Mouse (Mus musculus) bone marrow macrophage, adult 2 months (primary cell): Measurements from ENCODE around the gene Snx9.

Experiments
- CTCF ChIP-seq: IDR thresholded peaks from 2 replicates; pipeline ENCODE4 v1.5.1; 2012; ENCODE audit warnings: low read depth, mild to moderate bottlenecking, low read length, moderate library complexity
- POLR2A ChIP-seq: IDR thresholded peaks from 2 replicates; pipeline ENCODE4 v1.6.1; 2012; ENCODE audit warnings: mild to moderate bottlenecking, low read depth, low read length, borderline replicate concordance

DNA sequence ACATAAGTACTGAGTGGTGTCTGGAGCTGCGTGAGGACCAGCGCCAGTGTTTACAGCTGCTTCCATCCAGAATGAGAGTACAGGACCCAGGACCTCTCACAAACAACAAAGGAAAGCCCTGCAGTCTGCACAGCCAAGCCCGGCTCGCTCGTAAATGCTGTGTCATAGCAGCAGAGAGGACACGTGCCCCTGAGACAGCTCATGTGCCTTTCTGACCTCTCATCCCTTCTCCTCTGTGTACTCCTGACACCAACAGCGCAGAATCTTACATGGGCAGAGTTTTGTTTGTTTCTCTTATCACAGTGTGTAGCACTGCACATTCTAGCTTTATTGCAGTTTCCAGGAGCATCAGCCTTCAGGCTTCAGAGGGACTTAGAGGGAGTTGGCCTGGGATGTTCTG, 85.6 kb downstream of the Snx9 start:
- TF ChIP-seq POLR2A (no peak), CTCF (no peak)
